Mouse (Mus musculus) embryonic facial prominence, embryonic 15.5 days (tissue): Measurements from ENCODE around the gene Trim33. TPM values are rescaled to one million over a fixed set of nuclear protein-coding genes. Genes with fewer than 3 reads are reported as not detected.
A peak's percentile ranks its signal among the peaks of the same experiment; 100 is the strongest.

Experiments used
- ATAC-seq: fragments of 200-750 bp; cut with Nextera tagmentation; 2 replicates; pipeline ENCODE4 v1.8.0; 2017; ENCODE audit warnings: low read depth, moderate TSS enrichment; ENCODE audit not compliant: insufficient number of reproducible peaks, low FRiP score, low TSS enrichment
- H3K27ac ChIP-seq: fragments of 300-500 bp; sonication (generic); replicated peaks from 2 replicates; pipeline ENCODE4 v1.5.1; 2015; ENCODE audit warnings: mild to moderate bottlenecking, inconsistent platforms
- H3K27me3 ChIP-seq: fragments of 300-500 bp; sonication (generic); 2 replicates; pipeline ENCODE4 v1.6.1; 2015; ENCODE audit warnings: inconsistent platforms
- H3K36me3 ChIP-seq: fragments of 300-500 bp; sonication (generic); 2 replicates; pipeline ENCODE4 v1.6.1; 2015; ENCODE audit warnings: mild to moderate bottlenecking, inconsistent platforms
- H3K4me1 ChIP-seq: fragments of 300-500 bp; sonication (generic); 2 replicates; pipeline ENCODE4 v1.6.1; 2015; ENCODE audit warnings: inconsistent platforms
- H3K4me2 ChIP-seq: fragments of 300-500 bp; sonication (generic); replicated peaks from 2 replicates; pipeline ENCODE4 v1.6.1; 2015; ENCODE audit warnings: mild to moderate bottlenecking, inconsistent platforms
- H3K4me3 ChIP-seq: fragments of 300-500 bp; sonication (generic); replicated peaks from 2 replicates; pipeline ENCODE4 v1.5.1; 2015; ENCODE audit warnings: mild to moderate bottlenecking, inconsistent platforms
- H3K9ac ChIP-seq: fragments of 300-500 bp; sonication (generic); 2 replicates; pipeline ENCODE4 v1.6.1; 2015; ENCODE audit warnings: inconsistent platforms
- H3K9me3 ChIP-seq: fragments of 300-500 bp; sonication (generic); replicated peaks from 2 replicates; pipeline ENCODE4 v1.6.1; 2016; ENCODE audit warnings: inconsistent platforms
- WGBS: fragments of 180-500 bp; shearing (Covaris S2); methylation state at CpG from one replicate; pipeline ENCODE4 v1.1.7; 2015; 5-methylcytosine and 5-hydroxymethylcytosine counted together
- polyA plus RNA-seq: library from polyadenylated mRNA; unstranded; fragments of >200 nt; fragmentation: Nextera tagmentation; extraction: Ambion mirVana; gene quantifications from 2 replicates; pipeline ENCODE4 v1.2.1, GENCODE M21; 2015

Gene Trim33
- polyA plus RNA-seq, 1 experiment from 2014 or later, result 21.6 TPM

DNA sequence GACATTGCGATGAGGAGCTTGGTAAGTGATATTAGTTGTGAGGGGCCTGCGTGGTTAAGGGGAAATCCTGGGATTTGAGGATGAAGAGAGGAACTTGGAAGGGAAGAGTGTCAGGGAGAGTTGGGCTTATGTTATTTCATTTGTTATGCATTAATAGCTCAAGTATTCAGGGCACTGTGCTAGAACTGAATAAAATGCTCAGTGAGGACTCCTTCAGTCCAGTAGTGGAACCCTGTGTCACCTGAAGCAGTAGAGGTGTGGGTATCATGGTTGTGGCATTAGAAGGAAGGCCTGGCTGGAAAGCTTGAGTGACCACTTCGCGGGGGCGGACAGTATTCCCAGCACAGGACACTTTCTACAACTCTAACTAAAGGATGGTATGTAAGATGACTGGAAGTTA is 1.8 kb downstream of the Trim33 start:
- WGBS, result 37% methylated on average over 5 of the region's 5 CpGs
- H3K9me3 ChIP-seq, result no peaks in the 10 kb centered on the region
- 0 out of 2 replicates have a peak, but pooled peaks cover 3% of the 10 kb centered on the region for H3K36me3 ChIP-seq
- H3K4me1 ChIP-seq, result peaks cover 13% of the 10 kb centered on the region
- H3K27me3 ChIP-seq, result no peaks in the 10 kb centered on the region
- H3K4me2 ChIP-seq, result peak overlapping the region; percentile 64
- H3K9ac ChIP-seq, result peak overlapping the region; percentile 98
- H3K4me3 ChIP-seq, result peak overlapping the region; percentile 99
- no peak for ATAC-seq
- H3K27ac ChIP-seq, result peak overlapping the region; percentile 95; the same call in 1 of the 2 replicates

DNA sequence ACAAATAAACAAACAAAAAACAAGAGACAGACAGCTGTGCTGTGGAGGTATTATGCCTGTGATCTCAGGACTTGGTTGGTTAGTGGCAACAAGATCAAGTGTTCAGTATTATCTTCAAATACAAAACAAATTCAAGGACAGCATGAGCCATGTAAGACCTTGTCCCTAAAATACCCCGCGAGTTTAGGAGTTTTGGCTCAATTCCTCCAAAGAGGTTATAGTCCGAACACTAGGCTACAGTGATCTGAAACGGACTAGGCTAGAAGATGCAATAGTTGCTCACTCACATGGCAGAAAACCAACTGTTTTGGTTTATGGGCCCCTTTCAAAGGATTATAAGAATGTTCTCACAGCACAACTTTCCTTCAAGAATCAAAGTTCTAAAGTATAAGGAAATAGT is 9.7 kb downstream of the Trim33 start:
- ATAC-seq, result no peak
- WGBS, result 87% methylated on average over 4 of the region's 4 CpGs
- H3K4me1 ChIP-seq, result no peaks in the 10 kb centered on the region

GRCm38 (mm10) chr3:103291087-103291486 is 12.0 kb downstream of the Trim33 start:
- no peak overlapping the region for H3K9ac ChIP-seq
- WGBS, result 92% methylated on average over 2 of the region's 2 CpGs
- no peak overlapping the region for H3K4me3 ChIP-seq
- no peak overlapping the region for H3K27ac ChIP-seq
- ATAC-seq, result no peak
- H3K36me3 ChIP-seq, result no peaks in the 10 kb centered on the region
- H3K4me1 ChIP-seq, result no peaks in the 10 kb centered on the region
- H3K27me3 ChIP-seq, result no peaks in the 10 kb centered on the region
- H3K9me3 ChIP-seq, result 0 out of 2 replicates have a peak, but pooled peaks cover 4% of the 10 kb centered on the region
- no peak overlapping the region for H3K4me2 ChIP-seq

More for the DNA sequence above, 9.7 kb downstream of the Trim33 start:
- no peaks in the 10 kb centered on the region for H3K36me3 ChIP-seq
- no peaks in the 10 kb centered on the region for H3K27me3 ChIP-seq
- no peak overlapping the region for H3K4me2 ChIP-seq
- H3K4me3 ChIP-seq, result no peak overlapping the region
- H3K9me3 ChIP-seq, result 0 out of 2 replicates have a peak, but pooled peaks cover 4% of the 10 kb centered on the region
- H3K9ac ChIP-seq, result no peak overlapping the region
- H3K27ac ChIP-seq, result 0 out of 2 replicates have a peak overlapping the region, but pooled peaks have one; percentile 7

DNA sequence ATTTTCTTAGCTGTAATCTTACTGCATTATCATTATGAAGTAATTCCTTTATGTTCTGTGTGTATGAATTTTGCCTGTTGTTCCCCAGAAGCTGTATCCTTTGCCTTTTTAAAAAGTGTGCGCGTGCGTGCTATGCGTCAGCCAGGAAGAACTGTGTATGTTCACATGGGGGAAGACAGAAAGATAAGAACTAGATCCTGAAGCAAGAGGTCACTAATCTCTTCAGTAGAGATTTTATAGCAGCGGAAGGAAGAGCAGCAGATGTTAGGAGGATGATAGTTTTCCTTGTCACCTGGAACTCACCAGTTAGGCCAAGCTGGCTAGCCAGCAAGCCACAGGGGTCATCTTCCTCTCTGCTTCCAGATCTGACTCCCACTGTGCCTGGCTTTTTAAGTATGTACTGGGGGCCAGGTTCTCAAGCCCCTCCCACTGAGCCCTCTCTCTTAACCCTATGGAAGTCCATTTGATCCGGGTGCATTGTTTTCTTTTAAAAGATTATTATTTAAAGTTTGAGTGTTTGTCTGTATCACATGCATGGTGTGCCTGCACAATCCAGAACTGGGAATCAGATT is 26.4 kb downstream of the Trim33 start:
- WGBS, result 81% methylated on average over 6 of the region's 6 CpGs
- no peak for ATAC-seq
- no peak overlapping the region for H3K27ac ChIP-seq
- H3K9ac ChIP-seq, result no peak overlapping the region
- H3K4me3 ChIP-seq, result no peak overlapping the region
- no peaks in the 10 kb centered on the region for H3K27me3 ChIP-seq
- no peaks in the 10 kb centered on the region for H3K4me1 ChIP-seq
- H3K36me3 ChIP-seq, result no peaks in the 10 kb centered on the region
- no peak overlapping the region for H3K4me2 ChIP-seq
- no peaks in the 10 kb centered on the region for H3K9me3 ChIP-seq

DNA sequence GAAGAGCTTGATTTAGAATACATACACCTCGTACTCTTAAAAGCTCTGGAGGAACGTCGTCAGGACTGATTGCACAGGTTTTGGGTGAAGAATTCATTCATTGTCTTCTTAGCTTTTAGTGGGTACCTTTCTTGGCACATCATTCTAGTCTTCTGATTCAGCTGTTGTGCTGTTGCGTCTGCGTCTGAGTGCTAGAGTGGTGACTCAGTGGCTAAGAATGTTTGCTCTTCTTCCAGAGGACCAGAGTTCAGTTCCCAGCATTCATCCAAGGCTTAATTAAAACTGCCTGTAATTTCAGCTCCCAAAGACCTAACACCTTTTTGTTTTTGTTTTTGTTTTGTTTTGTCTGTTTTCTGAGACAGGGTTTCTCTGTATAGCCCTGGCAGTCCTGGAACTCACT is 30.2 kb downstream of the Trim33 start:
- no peak overlapping the region for H3K9ac ChIP-seq
- no peak overlapping the region for H3K4me3 ChIP-seq
- H3K27ac ChIP-seq, result no peak overlapping the region
- 72% methylated on average over 5 of the region's 5 CpGs for WGBS
- no peaks in the 10 kb centered on the region for H3K9me3 ChIP-seq
- H3K36me3 ChIP-seq, result no peaks in the 10 kb centered on the region
- no peak overlapping the region for H3K4me2 ChIP-seq
- ATAC-seq, result no peak
- H3K4me1 ChIP-seq, result no peaks in the 10 kb centered on the region
- no peaks in the 10 kb centered on the region for H3K27me3 ChIP-seq

DNA sequence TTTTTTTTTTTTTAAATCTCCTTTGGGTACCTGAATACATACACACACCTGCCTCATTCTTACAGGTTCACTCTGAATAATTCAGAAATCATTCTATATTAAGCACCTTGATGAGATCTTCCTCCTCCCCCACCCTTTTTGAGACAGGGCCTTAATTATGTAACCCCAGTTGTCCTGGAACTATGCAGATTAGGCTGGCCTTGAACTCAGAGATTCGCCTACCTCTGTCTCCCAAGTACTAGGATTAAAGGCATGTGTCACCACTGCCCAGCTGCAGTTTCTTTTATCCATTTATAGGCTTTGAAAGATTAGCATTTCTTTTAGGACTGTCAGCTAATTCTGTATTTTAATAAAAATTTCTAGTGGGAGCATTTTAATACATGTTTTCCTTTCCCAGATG is 30.7 kb downstream of the Trim33 start:
- H3K36me3 ChIP-seq, result 0 out of 2 replicates have a peak, but pooled peaks cover 3% of the 10 kb centered on the region
- no peaks in the 10 kb centered on the region for H3K9me3 ChIP-seq
- no peak for ATAC-seq
- 59% methylated on average over 1 of the region's 1 CpGs for WGBS
- no peaks in the 10 kb centered on the region for H3K4me1 ChIP-seq
- no peak overlapping the region for H3K4me3 ChIP-seq
- no peak overlapping the region for H3K27ac ChIP-seq
- no peaks in the 10 kb centered on the region for H3K27me3 ChIP-seq
- no peak overlapping the region for H3K4me2 ChIP-seq
- H3K9ac ChIP-seq, result no peak overlapping the region

GRCm38 (mm10) chr3:103314291-103314690 is 35.2 kb downstream of the Trim33 start:
- Histone ChIP-seq H3K4me1 (no peaks in the 10 kb centered on the region), H3K27ac (no peak overlapping the region), H3K36me3 (0 out of 2 replicates have a peak, but pooled peaks cover 3% of the 10 kb centered on the region), H3K4me2 (no peak overlapping the region), H3K9ac (no peak overlapping the region), H3K27me3 (no peaks in the 10 kb centered on the region), H3K4me3 (no peak overlapping the region), H3K9me3 (no peaks in the 10 kb centered on the region)
- ATAC-seq, result no peak

DNA sequence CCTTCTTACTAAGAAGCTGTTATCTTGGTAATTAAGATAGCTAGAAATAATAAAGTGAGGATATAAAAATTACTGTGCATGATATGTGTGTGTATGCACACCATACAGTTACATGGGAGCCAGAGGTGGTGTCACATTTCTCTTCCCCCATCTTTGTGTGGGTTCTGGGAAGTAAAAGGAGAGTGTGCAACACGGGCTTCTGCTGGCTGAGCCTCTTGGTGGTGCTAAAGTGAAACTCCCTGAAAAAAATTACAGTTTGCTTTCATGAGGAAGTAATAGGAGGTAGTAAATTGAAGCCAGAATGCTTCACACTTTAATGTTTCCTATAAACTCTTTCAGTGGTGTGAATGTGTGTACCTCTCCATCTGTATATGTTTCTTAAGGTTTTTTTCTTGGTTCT is 56.3 kb downstream of the Trim33 start:
- no peak overlapping the region for H3K27ac ChIP-seq
- no peak overlapping the region for H3K4me3 ChIP-seq
- H3K4me1 ChIP-seq, result no peaks in the 10 kb centered on the region
- H3K9ac ChIP-seq, result no peak overlapping the region
- no peak for ATAC-seq
- peaks cover 32% of the 10 kb centered on the region for H3K36me3 ChIP-seq
- H3K4me2 ChIP-seq, result no peak overlapping the region
- no peaks in the 10 kb centered on the region for H3K27me3 ChIP-seq
- 39% methylated on average over 1 of the region's 1 CpGs for WGBS
- H3K9me3 ChIP-seq, result no peaks in the 10 kb centered on the region

DNA sequence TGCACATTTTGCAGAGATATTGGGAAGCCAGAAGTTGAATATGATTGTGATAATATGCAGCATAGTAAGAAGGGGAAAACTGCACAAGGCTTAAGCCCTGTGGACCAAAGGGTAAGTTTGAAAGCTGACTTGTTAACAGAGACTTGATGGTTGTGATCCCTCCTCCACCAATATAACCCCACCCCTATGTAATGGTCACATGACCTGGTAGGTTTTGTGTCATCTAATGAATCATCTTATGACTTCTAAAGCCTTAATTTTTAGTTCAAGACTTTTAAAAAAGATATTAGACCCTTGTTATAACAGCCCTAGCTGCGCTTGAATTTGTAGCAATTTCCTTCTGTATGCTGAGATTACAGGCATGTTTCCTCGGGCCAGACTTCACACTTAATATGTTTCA is 67.6 kb downstream of the Trim33 start:
- Histone ChIP-seq H3K4me1 (no peaks in the 10 kb centered on the region), H3K27me3 (no peaks in the 10 kb centered on the region), H3K9ac (no peak overlapping the region), H3K4me3 (no peak overlapping the region), H3K9me3 (no peaks in the 10 kb centered on the region), H3K4me2 (no peak overlapping the region), H3K27ac (no peak overlapping the region), H3K36me3 (peaks cover 35% of the 10 kb centered on the region)
- no peak for ATAC-seq
- WGBS, result 94% methylated on average over 2 of the region's 2 CpGs

- 89% methylated on average over 5 of the region's 5 CpGs for WGBS
- Histone ChIP-seq H3K9ac (no peak overlapping the region), H3K27me3 (no peaks in the 10 kb centered on the region), H3K36me3 (peaks cover 14% of the 10 kb centered on the region; the same call in 1 of the 2 replicates), H3K4me2 (no peak overlapping the region), H3K4me3 (no peak overlapping the region), H3K4me1 (no peaks in the 10 kb centered on the region), H3K27ac (no peak overlapping the region), H3K9me3 (no peaks in the 10 kb centered on the region)
- ATAC-seq, result no peak
These were observed 74.4 kb downstream of the Trim33 start for GRCm38 (mm10) chr3:103353518-103353917.

DNA sequence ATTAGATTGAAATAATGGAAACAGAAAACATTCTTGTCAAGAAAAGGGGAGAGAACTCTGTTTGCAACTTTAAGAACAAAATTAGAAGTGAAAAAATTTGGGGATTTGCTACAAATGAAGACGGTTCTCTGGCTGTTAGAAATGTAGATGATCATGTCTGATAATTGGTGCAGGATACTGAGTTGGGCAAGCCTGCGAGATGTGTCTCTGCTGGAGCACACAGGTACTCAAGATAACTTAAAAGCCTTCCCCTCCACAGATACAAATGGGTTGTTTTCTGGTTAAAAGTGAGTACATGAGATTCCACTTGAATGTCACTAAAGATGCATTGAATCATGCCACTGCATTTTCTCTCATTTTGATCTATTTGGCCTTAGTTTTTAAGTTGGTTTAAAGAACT is 74.9 kb downstream of the Trim33 start:
- no peaks in the 10 kb centered on the region for H3K4me1 ChIP-seq
- 91% methylated on average over 2 of the region's 2 CpGs for WGBS

DNA sequence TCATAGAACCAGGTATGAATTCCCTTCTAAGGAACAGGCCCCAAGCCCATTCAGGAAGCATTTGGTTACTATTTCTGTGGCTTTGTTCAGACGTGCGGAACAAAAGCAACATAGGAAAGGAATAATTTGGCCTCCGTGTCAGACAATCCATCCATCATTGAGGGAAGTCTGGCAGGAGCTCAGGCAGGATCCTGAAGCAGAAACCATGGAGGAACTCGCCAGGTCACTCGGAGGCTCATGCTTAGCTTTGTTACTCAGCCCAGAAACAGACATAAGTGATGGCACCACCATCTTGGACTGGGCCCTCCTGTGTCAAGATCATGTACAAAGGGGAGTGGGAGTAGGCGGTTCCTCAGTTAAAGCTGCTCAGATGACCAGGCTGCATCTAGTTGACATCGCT is 82.1 kb downstream of the Trim33 start:
- Histone ChIP-seq H3K9ac (no peak overlapping the region), H3K4me2 (no peak overlapping the region), H3K36me3 (no peaks in the 10 kb centered on the region; the same call in 1 of the 2 replicates), H3K9me3 (no peaks in the 10 kb centered on the region), H3K4me1 (no peaks in the 10 kb centered on the region), H3K4me3 (no peak overlapping the region), H3K27me3 (no peaks in the 10 kb centered on the region), H3K27ac (no peak overlapping the region)
- ATAC-seq, result no peak
- WGBS, result 84% methylated on average over 7 of the region's 7 CpGs

More for the DNA sequence above, 74.9 kb downstream of the Trim33 start:
- Histone ChIP-seq H3K4me2 (no peak overlapping the region), H3K4me3 (no peak overlapping the region), H3K9me3 (no peaks in the 10 kb centered on the region), H3K9ac (no peak overlapping the region), H3K27me3 (no peaks in the 10 kb centered on the region), H3K36me3 (peaks cover 14% of the 10 kb centered on the region; the same call in 1 of the 2 replicates), H3K27ac (no peak overlapping the region)
- no peak for ATAC-seq
